Mouse (Mus musculus): ENCODE measurements around the gene Olfr1093. TPM values are rescaled to one million over a fixed set of nuclear protein-coding genes. Genes with fewer than 3 reads are reported as not detected.

The Olfr1093 gene
- polyA plus RNA-seq (2012; ENCODE audit: low replicate concordance): not detected in 2 replicates

GRCm38 (mm10) chr2:86782179-86782578 is at the start of gene Olfr1093:
Gene Olfr1093 (plus strand): TSS chr2:86782479.

GRCm38 (mm10) chr2:86733601-86734000 is 48.7 kb upstream of the Olfr1093 start, which contains the start of gene Olfr1089:
Gene Olfr1089 (minus strand): TSS chr2:86733701.

GRCm38 (mm10) chr2:86758893-86759292 is 23.4 kb upstream of the Olfr1093 start, which contains the start of gene Olfr1090:
Gene Olfr1090 (minus strand): TSS chr2:86758993.

GRCm38 (mm10) chr2:86809918-86810317 is 27.6 kb downstream of the Olfr1093 start, which contains the start of gene Olfr141:
Gene Olfr141 (minus strand): TSS chr2:86810018.

GRCm38 (mm10) chr2:86824363-86824762 is 42.1 kb downstream of the Olfr1093 start, which contains the start of gene Olfr1094:
Gene Olfr1094 (plus strand): TSS chr2:86824663.

Other genes with a start within 250 kb of the Olfr1093 start
- gene Olfr1079, start 240.0 kb upstream of the Olfr1093 start, polyA plus RNA-seq (2012; ENCODE audit: low replicate concordance): not detected in 2 replicates
- not detected in 2 replicates for gene Olfr1080, start 224.2 kb upstream of the Olfr1093 start, polyA plus RNA-seq (2012; ENCODE audit: low replicate concordance)
- 0.13 TPM in 1 of 2 replicates, not detected in the other for gene Olfr1082, start 183.5 kb upstream of the Olfr1093 start, polyA plus RNA-seq (2012; ENCODE audit: low replicate concordance)
- not detected in 2 replicates for gene Olfr1084, start 142.8 kb upstream of the Olfr1093 start, polyA plus RNA-seq (2012; ENCODE audit: low replicate concordance)
- not detected in 2 replicates for gene Olfr1085, start 120.5 kb upstream of the Olfr1093 start, polyA plus RNA-seq (2012; ENCODE audit: low replicate concordance)
- gene Olfr1086, start 102.4 kb upstream of the Olfr1093 start, polyA plus RNA-seq (2012; ENCODE audit: low replicate concordance): not detected in 2 replicates
- 0.20 TPM in 1 of 2 replicates, not detected in the other for gene Olfr1087, start 84.1 kb upstream of the Olfr1093 start, polyA plus RNA-seq (2012; ENCODE audit: low replicate concordance)
- gene Olfr1089, start 48.8 kb upstream of the Olfr1093 start, polyA plus RNA-seq (2012; ENCODE audit: low replicate concordance): not detected in 2 replicates
- gene Olfr1090, start 23.5 kb upstream of the Olfr1093 start, polyA plus RNA-seq (2012; ENCODE audit: low replicate concordance): not detected in 2 replicates
- gene Olfr141, start 27.5 kb downstream of the Olfr1093 start, polyA plus RNA-seq (2012; ENCODE audit: low replicate concordance): not detected in 2 replicates
- gene Olfr1094, start 42.2 kb downstream of the Olfr1093 start, polyA plus RNA-seq (2012; ENCODE audit: low replicate concordance): not detected in 2 replicates
- not detected in 2 replicates for gene Olfr1095, start 69.2 kb downstream of the Olfr1093 start, polyA plus RNA-seq (2012; ENCODE audit: low replicate concordance)
- not detected in 2 replicates for gene Gm13723, start 92.3 kb downstream of the Olfr1093 start, polyA plus RNA-seq (2012; ENCODE audit: low replicate concordance)
- gene Olfr1097, start 109.7 kb downstream of the Olfr1093 start, polyA plus RNA-seq (2012; ENCODE audit: low replicate concordance): not detected in 2 replicates
- not detected in 2 replicates for gene Olfr1098, start 142.1 kb downstream of the Olfr1093 start, polyA plus RNA-seq (2012; ENCODE audit: low replicate concordance)
- not detected in 2 replicates for gene Olfr1099, start 178.2 kb downstream of the Olfr1093 start, polyA plus RNA-seq (2012; ENCODE audit: low replicate concordance)
- gene Olfr1100, start 197.5 kb downstream of the Olfr1093 start, polyA plus RNA-seq (2012; ENCODE audit: low replicate concordance): not detected in 2 replicates
- gene Olfr1101, start 208.7 kb downstream of the Olfr1093 start, polyA plus RNA-seq (2012; ENCODE audit: low replicate concordance): not detected in 2 replicates
- gene Olfr1102, start 215.9 kb downstream of the Olfr1093 start, polyA plus RNA-seq (2012; ENCODE audit: low replicate concordance): not detected in 2 replicates
- not detected in 2 replicates for gene Olfr1104, start 244.6 kb downstream of the Olfr1093 start, polyA plus RNA-seq (2012; ENCODE audit: low replicate concordance)

Data from hematopoietic multipotent progenitor cell, adult 10-12 weeks (in vitro differentiated cells).